11 mouse cellular contexts compared by ENCODE assay signal in genomic region chr1:194747258-194747657, GRCm38 (mm10).
DNase-seq lines count a peak whose midpoint lies in the region; ATAC-seq lines count a peak whose summit lies in the region.
"Had no signal": no experiment of that assay in that cellular context is flagged by ENCODE, and none has a peak within 500 bp of the region (broad histone marks: within the 10 kb centered on the region; RNA-seq: fewer than 3 reads in every experiment).

No protein-coding gene starts in this region.

- H3K4me3 ChIP-seq in hindbrain, embryonic 12.5 days, result no peak overlapping the region
- no peak overlapping the region for H3K4me3 ChIP-seq in hindbrain, embryonic 10.5 days
- no peak overlapping the region for H3K4me3 ChIP-seq in forebrain, embryonic 10.5 days
- H3K4me3 ChIP-seq in hindbrain, embryonic 13.5 days, result no peak overlapping the region
- H3K4me3 ChIP-seq in neural tube, embryonic 13.5 days, result no peak overlapping the region
- H3K4me3 ChIP-seq: embryonic facial prominence, embryonic 13.5 days; limb, embryonic 12.5 days; liver, embryonic 15.5 days had no signal

- H3K4me2 ChIP-seq in hindbrain, embryonic 12.5 days (replicated peaks), result no peak overlapping the region
- no peak overlapping the region for H3K4me2 ChIP-seq in hindbrain, embryonic 13.5 days
- H3K4me2 ChIP-seq in neural tube, embryonic 13.5 days, result no peak overlapping the region
- H3K4me2 ChIP-seq: embryonic facial prominence, embryonic 13.5 days; limb, embryonic 12.5 days; liver, embryonic 15.5 days had no signal

- peaks cover 39% of the 10 kb centered on the region for H3K4me1 ChIP-seq in hindbrain, embryonic 12.5 days
- H3K4me1 ChIP-seq in hindbrain, embryonic 10.5 days (replicated peaks), result peaks cover 31% of the 10 kb centered on the region
- peaks cover 36% of the 10 kb centered on the region for H3K4me1 ChIP-seq in forebrain, embryonic 10.5 days
- peaks cover 44% of the 10 kb centered on the region for H3K4me1 ChIP-seq in hindbrain, embryonic 13.5 days (replicated peaks)
- peaks cover 45% of the 10 kb centered on the region for H3K4me1 ChIP-seq in neural tube, embryonic 13.5 days (replicated peaks)

- peaks cover 32% of the 10 kb centered on the region for H3K36me3 ChIP-seq in hindbrain, embryonic 12.5 days
- H3K36me3 ChIP-seq in hindbrain, embryonic 10.5 days, result peaks cover 47% of the 10 kb centered on the region
- H3K36me3 ChIP-seq in forebrain, embryonic 10.5 days (replicated peaks), result peaks cover 8% of the 10 kb centered on the region
- H3K36me3 ChIP-seq in hindbrain, embryonic 13.5 days, result peaks cover 30% of the 10 kb centered on the region
- peaks cover 46% of the 10 kb centered on the region for H3K36me3 ChIP-seq in neural tube, embryonic 13.5 days
- H3K36me3 ChIP-seq: limb, embryonic 12.5 days; liver, embryonic 15.5 days had no signal

- peak; percentile 53 for ATAC-seq in hindbrain, embryonic 12.5 days (ENCODE audit: low FRiP score)
- ATAC-seq in hindbrain, embryonic 13.5 days (ENCODE audit: low FRiP score), result no peak
- ATAC-seq in neural tube, embryonic 13.5 days (ENCODE audit: low read depth), result no peak

- peak overlapping the region; percentile 52; the same call in 1 of the 2 replicates for H3K27ac ChIP-seq in hindbrain, embryonic 12.5 days
- H3K27ac ChIP-seq in hindbrain, embryonic 10.5 days, result no peak overlapping the region; the same call in 1 of the 2 replicates
- peak overlapping the region; percentile 45 for H3K27ac ChIP-seq in forebrain, embryonic 10.5 days
- 0 out of 2 replicates have a peak overlapping the region, but pooled peaks have one; percentile 73 for H3K27ac ChIP-seq in hindbrain, embryonic 13.5 days
- H3K27ac ChIP-seq in neural tube, embryonic 13.5 days (replicated peaks), result peak overlapping the region; percentile 62
- H3K27ac ChIP-seq: embryonic facial prominence, embryonic 13.5 days; limb, embryonic 12.5 days; liver, embryonic 15.5 days had no signal

- no peak overlapping the region for H3K9ac ChIP-seq in hindbrain, embryonic 12.5 days
- H3K9ac ChIP-seq in hindbrain, embryonic 13.5 days, result no peak overlapping the region
- no peak overlapping the region for H3K9ac ChIP-seq in neural tube, embryonic 13.5 days
- H3K9ac ChIP-seq: embryonic facial prominence, embryonic 13.5 days; limb, embryonic 12.5 days; liver, embryonic 15.5 days had no signal

- H3K27me3 ChIP-seq in hindbrain, embryonic 12.5 days, result no peaks in the 10 kb centered on the region
- H3K27me3 ChIP-seq in hindbrain, embryonic 10.5 days (ENCODE audit: insufficient read depth, poor library complexity, severe bottlenecking), result no peaks in the 10 kb centered on the region
- H3K27me3 ChIP-seq in forebrain, embryonic 10.5 days (ENCODE audit: poor library complexity, severe bottlenecking), result no peaks in the 10 kb centered on the region
- H3K27me3 ChIP-seq in hindbrain, embryonic 13.5 days, result no peaks in the 10 kb centered on the region
- no peaks in the 10 kb centered on the region for H3K27me3 ChIP-seq in neural tube, embryonic 13.5 days
- H3K27me3 ChIP-seq: embryonic facial prominence, embryonic 13.5 days; limb, embryonic 12.5 days; liver, embryonic 15.5 days had no signal

- no peak for DNase-seq in hindbrain, embryonic 10.5 days (ENCODE audit: low spot score)
- no peak for DNase-seq in forebrain, embryonic 10.5 days (ENCODE audit: extremely low spot score, low spot score)
- DNase-seq in cerebellum, adult 11-12 months, result no peak
- DNase-seq in retina, postnatal 1 day, result no peak
- DNase-seq: B cell, adult 2 months had no signal

- no peaks in the 10 kb centered on the region for H3K9me3 ChIP-seq in hindbrain, embryonic 12.5 days (replicated peaks)
- no peaks in the 10 kb centered on the region for H3K9me3 ChIP-seq in hindbrain, embryonic 10.5 days
- H3K9me3 ChIP-seq in forebrain, embryonic 10.5 days, result no peaks in the 10 kb centered on the region
- H3K9me3 ChIP-seq in hindbrain, embryonic 13.5 days, result no peaks in the 10 kb centered on the region
- H3K9me3 ChIP-seq in neural tube, embryonic 13.5 days, result no peaks in the 10 kb centered on the region
- H3K9me3 ChIP-seq: embryonic facial prominence, embryonic 13.5 days; limb, embryonic 12.5 days; liver, embryonic 15.5 days had no signal
